29 mouse cellular contexts compared by ENCODE assay signal in genomic region chr14:22707958-22708701, GRCm38 (mm10).
DNase-seq lines count a peak whose midpoint lies in the region; ATAC-seq and TF ChIP-seq lines count a peak whose summit lies in the region.
"Had no signal": no experiment of that assay in that cellular context is flagged by ENCODE, and none has a peak within 500 bp of the region (broad histone marks: within the 10 kb centered on the region; RNA-seq: fewer than 3 reads in every experiment).

No protein-coding gene starts in this region.

- intact Hi-C loops in gastrocnemius, adult 2 months (cut with DNase I), result no loop called here

- ATAC-seq in limb, embryonic 15.5 days (ENCODE audit: insufficient number of reproducible peaks, low FRiP score, low TSS enrichment, low read depth), result 0 out of 2 replicates have a peak, but pooled peaks have one; percentile 55
- no peak for ATAC-seq in erythroblast, adult 5-6 weeks (replicated peaks; ENCODE audit: low FRiP score, poor library complexity, severe bottlenecking)
- ATAC-seq: forebrain, postnatal 0 days; hindbrain, embryonic 16.5 days; intestine, embryonic 16.5 days; liver, embryonic 12.5 days; midbrain, embryonic 15.5 days; Patski had no signal

- H3K27ac ChIP-seq in limb, embryonic 15.5 days, result peak overlapping the region; percentile 34
- H3K27ac ChIP-seq in gastrocnemius, adult 2 months, result no peak overlapping the region
- H3K27ac ChIP-seq: hindbrain, embryonic 10.5 days; layer of hippocampus, adult 2 months; liver, embryonic 12.5 days; midbrain, embryonic 15.5 days; neural tube, embryonic 12.5 days had no signal

- no peaks in the 10 kb centered on the region for H3K9me3 ChIP-seq in limb, embryonic 15.5 days
- H3K9me3 ChIP-seq: hindbrain, embryonic 10.5 days; liver, embryonic 12.5 days; midbrain, embryonic 15.5 days; neural tube, embryonic 12.5 days had no signal

- H3K4me2 ChIP-seq in limb, embryonic 15.5 days, result no peak overlapping the region
- H3K4me2 ChIP-seq: heart, embryonic 11.5 days; liver, embryonic 12.5 days; midbrain, embryonic 15.5 days; neural tube, embryonic 12.5 days had no signal

- peak; percentile 12 for DNase-seq in embryo, embryonic 10.5 days (ENCODE audit: low spot score)
- peak; percentile 83 for DNase-seq in forelimb bud, embryonic 11.5 days (ENCODE audit: low read depth, low spot score)
- peak; percentile 20 for DNase-seq in lung, postnatal 25 days (ENCODE audit: low spot score)
- DNase-seq in heart, adult 9 months (ENCODE audit: low spot score in 2 of 2), result no peak
- DNase-seq in gastrocnemius, adult 2 months, result no peak
- DNase-seq: adrenal gland, adult 2 months; B cell, adult 2 months; cerebellum, adult 18-20 months; cerebellum, postnatal 14 days; forebrain, postnatal 0 days; gastrocnemius, postnatal 36 days; kidney, adult 9 months; kidney, postnatal 14 days; layer of hippocampus, postnatal 36 days; right cerebral cortex, postnatal 4 days; thymus, postnatal 14 days had no signal

- no peak overlapping the region for H3K9ac ChIP-seq in limb, embryonic 15.5 days
- H3K9ac ChIP-seq: forebrain, postnatal 0 days; liver, embryonic 12.5 days; midbrain, embryonic 15.5 days; neural tube, embryonic 12.5 days had no signal

- no peak overlapping the region for H3K4me3 ChIP-seq in limb, embryonic 15.5 days
- H3K4me3 ChIP-seq in gastrocnemius, adult 2 months, result no peak overlapping the region
- H3K4me3 ChIP-seq: hindbrain, embryonic 10.5 days; layer of hippocampus, adult 2 months; liver, embryonic 12.5 days; midbrain, embryonic 15.5 days; neural tube, embryonic 12.5 days had no signal

- H3K4me1 ChIP-seq in limb, embryonic 15.5 days, result peaks cover 23% of the 10 kb centered on the region

- H3K27me3 ChIP-seq in limb, embryonic 15.5 days, result peaks cover 3% of the 10 kb centered on the region; the same call in 1 of the 2 replicates
- H3K27me3 ChIP-seq: CH12.LX; liver, embryonic 12.5 days; midbrain, embryonic 15.5 days; neural tube, embryonic 12.5 days; Patski had no signal

- TF ChIP-seq CTCF in gastrocnemius, adult 2 months (IDR thresholded peaks at IDR 0.05), result no peak

- 30% methylated on average over 9 of the region's 9 CpGs for WGBS in limb, embryonic 15.5 days

- H3K36me3 ChIP-seq in limb, embryonic 15.5 days, result no peaks in the 10 kb centered on the region
- H3K36me3 ChIP-seq: G1E; hindbrain, embryonic 10.5 days; liver, embryonic 12.5 days; midbrain, embryonic 15.5 days; neural tube, embryonic 12.5 days had no signal

Comparison
In these comparisons a context has a peak if more than half of its experiments do, and no peak if none do; other contexts are left out.
1. DNase-seq: peak in embryo, embryonic 10.5 days (single experiment), forelimb bud, embryonic 11.5 days (single experiment) and lung, postnatal 25 days (single experiment); none in heart, adult 9 months (0 of 2) and gastrocnemius, adult 2 months (single experiment).